Mouse (Mus musculus): ENCODE measurements around the gene Epha3.

DNA sequence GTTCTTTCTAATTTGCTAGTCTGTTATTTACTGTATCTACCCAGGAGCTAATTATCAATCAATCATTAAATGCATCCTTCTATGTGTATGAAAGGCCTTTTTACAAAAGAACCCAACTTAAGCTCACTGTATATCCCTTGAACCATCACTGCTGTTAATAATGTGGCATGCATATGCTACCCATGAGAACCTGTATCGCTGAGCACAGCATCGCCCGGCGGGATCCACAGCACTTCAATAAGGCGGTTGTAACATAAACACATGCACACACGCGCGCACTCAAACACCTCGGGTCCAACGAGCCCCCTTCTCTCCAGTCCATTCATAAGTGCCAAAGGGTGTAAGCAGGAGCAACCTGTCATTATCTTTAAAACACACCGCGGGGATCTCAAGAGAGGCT, 794 bp downstream of the Epha3 start:
- TF ChIP-seq POLR2A (IDR thresholded peaks at IDR 0.05; ENCODE audit: low read depth, low read length) (no peak), CTCF (IDR thresholded peaks at IDR 0.05; ENCODE audit: extremely low read depth, insufficient read depth, insufficient read length, insufficient replicate concordance) (no peak)
